Mouse (Mus musculus) embryonic stem cell, embryonic (primary cell): ENCODE measurements at regions not wholly inside any gene's neighbourhood (a gene's known extent, or its start where the extent isn't known, plus 50 kb on each side); places are given as distances from the start of the nearest gene placed in this dataset.

Experiments
- CTCF ChIA-PET, 4 experiments: fragments of 300-600 bp in 2 of 4; fragments of 350-600 bp in 2 of 4; sonication (Branson Sonifier 250); formaldehyde crosslinking; loops; one replicate each; lab custom pipeline; 2022; ENCODE audit warnings: inconsistent platforms in 2 of 4; lab: Charles Lee
- POLR2A ChIA-PET, 4 experiments: fragments of 300-600 bp in 2 of 4; fragments of 350-600 bp in 2 of 4; sonication (Branson Sonifier 250); formaldehyde crosslinking; loops; one replicate each; lab custom pipeline; 2022; ENCODE audit warnings: antibody characterized with exemption in 4 of 4, inconsistent platforms in 1 of 4; lab: Charles Lee

DNA sequence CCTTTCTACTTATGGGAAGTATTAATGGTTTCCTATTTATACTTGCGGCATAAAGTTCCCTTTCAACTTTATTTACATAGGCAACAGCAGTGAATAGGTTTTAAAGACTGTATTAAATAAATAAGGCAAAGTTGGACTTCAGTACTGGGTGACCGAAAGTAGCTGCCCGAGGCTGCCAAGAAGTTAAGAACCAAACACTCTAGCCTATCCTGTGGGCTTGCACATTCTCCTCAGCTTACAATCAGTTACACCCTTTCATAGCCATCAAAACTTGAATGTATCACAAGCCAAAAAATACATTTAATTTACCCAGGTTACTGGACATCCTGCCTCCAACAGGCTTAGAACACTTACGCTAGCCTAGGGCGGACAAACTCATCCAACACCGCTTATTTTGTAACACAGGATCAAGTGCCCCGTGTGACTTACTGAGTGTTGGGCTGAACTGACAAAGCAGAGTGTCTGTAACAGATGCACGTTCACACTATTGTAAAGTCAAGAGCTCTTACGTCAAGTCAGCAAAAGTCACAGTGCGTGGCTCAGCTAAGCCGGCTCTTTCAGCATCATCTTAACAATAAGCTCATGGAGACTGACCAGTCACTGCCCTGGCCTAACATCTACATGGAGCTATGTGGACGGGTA lies 97.3 kb upstream of the Gdf10 start:
- CTCF ChIA-PET, result no interaction called here
- POLR2A ChIA-PET, result no interaction called here

- POLR2A ChIA-PET, result no interaction called here
- CTCF ChIA-PET, result interaction anchor here in 1 of 4 experiments (0.6 kb wide), 1 partner anchor 159 kb away, joined by 3 read pairs; no protein-coding TSS in a partner anchor
Measured at GRCm38 (mm10) chr14:33832650-33833319, 90.6 kb upstream of the Gdf10 start.

DNA sequence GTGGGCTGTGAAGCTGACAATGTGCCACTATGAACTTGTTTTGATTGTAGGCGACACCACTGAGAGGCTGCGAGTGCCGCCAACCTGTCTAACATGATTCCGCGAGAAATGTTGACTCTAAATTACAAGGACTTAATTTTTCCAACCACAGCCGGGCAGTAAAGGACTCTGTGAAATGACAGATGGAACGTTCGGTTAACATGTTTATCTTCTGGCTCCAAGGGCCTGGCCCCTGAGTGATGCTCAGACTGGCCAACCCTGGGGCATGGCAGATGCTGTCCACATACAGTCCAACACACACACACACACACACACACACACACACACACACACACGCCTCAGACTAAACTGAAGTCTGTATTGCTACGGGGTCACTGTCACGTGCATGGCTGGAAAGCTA lies 87.0 kb upstream of the Gdf10 start:
- CTCF ChIA-PET, result interaction anchor here in 1 of 4 experiments (0.6 kb wide), 1 partner anchor 61 kb away, joined by 5 read pairs; no protein-coding TSS in a partner anchor
- POLR2A ChIA-PET, result no interaction called here

DNA sequence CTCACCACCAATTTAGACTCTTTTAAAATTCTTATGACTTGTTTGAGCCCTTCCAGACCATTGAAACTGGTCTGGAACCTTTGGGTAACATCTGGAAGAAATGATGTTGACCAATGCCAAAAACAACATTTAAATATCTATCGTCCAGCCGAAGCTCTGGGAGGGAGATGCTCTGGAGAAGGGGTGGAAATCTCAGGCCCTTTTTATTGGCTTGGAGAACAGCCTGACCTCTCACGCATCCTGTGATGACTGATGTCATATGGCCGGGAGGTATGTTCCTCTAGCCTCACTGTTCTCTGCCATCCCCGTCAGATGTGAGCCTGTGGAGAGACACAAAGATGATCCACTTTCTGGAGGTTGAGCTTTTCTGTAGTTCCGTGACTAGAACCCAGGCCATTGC lies 81.6 kb upstream of the Gdf10 start:
- POLR2A ChIA-PET, result no interaction called here
- CTCF ChIA-PET, result interaction anchor here in 1 of 4 experiments (0.5 kb wide), 1 partner anchor 951 kb away, joined by 4 read pairs; no protein-coding TSS in a partner anchor

DNA sequence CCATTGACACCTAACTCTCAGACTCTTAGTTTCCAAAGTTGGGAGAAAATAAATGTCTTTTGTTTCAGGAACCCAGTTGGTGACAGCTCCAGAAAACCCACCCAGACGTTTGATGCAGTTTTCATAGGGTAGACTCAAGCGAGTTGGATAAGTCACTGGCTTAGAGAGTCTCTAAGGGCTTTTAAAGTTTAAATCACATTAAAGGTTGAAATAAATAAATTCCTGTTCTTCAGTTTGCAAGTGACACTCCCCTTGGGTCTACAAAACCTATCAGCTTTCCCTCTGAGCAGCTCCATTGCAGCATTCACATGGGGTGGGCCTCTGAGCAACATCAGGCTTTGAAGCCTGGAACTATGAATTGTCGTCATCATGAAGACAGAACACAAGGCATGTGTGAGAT lies 69.9 kb upstream of the Gdf10 start:
- POLR2A ChIA-PET, result no interaction called here
- CTCF ChIA-PET, result no interaction called here

DNA sequence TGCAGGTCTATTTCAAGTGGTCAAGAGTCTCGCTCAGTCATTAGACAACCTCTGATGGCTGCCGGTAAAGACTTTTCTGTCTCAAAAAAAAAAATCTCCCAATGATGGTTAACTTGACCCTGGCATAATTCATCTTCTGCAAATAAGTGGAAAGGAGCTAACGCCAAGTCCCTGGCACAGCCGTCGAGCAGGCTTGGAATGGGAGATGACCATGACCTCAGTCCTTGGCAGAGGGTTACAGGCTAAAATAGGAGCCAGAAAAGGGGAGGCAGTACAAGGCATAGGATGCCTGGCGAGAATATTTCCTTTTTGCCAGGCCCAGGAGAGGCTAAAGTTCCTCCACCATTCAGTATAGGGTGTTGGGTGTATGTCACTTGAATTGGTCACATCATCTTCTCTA lies 69.2 kb upstream of the Gdf10 start:
- POLR2A ChIA-PET, result no interaction called here
- CTCF ChIA-PET, result no interaction called here

GRCm38 (mm10) chr14:33856992-33857391 lies 66.4 kb upstream of the Gdf10 start:
- ChIA-PET POLR2A (interaction anchor here in 1 of 4 experiments (0.6 kb wide), 1 partner anchor 1243 kb away, joined by 5 read pairs; no protein-coding TSS in a partner anchor), CTCF (no interaction called here)

GRCm38 (mm10) chr14:33864796-33865195 lies 58.6 kb upstream of the Gdf10 start:
- ChIA-PET CTCF (no interaction called here), POLR2A (no interaction called here)

DNA sequence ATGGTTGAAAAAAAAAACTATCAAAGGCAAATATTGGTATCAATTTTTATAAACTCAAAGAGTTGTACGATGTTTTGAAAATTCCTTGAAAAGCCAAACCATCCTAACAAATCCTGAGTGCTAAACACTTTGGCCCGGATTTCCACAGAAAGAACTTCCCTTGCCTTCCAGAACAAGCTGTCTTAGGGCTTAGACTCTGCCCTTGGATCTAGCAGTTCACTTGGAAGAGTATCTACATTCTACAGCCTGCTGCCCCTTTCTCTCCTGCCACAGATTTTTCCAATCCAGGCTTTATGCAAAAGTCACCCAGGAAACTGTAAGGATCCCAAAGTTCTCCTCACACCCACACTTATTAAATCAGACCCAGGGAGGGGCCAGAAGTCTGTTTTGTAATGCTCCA lies 57.6 kb upstream of the Gdf10 start:
- POLR2A ChIA-PET, result no interaction called here
- CTCF ChIA-PET, result no interaction called here

DNA sequence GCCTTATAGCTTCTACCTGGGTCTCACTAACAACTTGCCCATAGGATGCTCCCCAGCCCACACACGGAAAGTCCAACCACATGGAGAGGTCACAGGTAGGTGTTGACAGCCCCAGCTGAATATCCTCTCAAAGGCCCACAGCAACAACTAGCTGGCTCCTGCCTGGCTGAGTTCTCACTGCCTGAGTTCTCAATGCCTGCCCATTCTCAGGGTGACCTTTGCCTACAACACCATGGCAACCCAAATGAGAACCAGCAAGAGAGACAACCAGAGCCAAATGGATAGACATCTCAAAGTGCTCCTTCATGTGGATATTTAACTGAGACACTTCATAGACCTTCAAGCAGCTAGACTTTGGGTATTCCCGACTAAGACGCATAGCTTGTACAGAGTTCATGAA lies 55.7 kb upstream of the Gdf10 start:
- CTCF ChIA-PET, result no interaction called here
- POLR2A ChIA-PET, result no interaction called here
